Mouse (Mus musculus) midbrain, embryonic 15.5 days (tissue): Measurements from ENCODE around the gene Gnaz. TPM values are rescaled to one million over a fixed set of nuclear protein-coding genes. Genes with fewer than 3 reads are reported as not detected.
A peak's percentile ranks its signal among the peaks of the same experiment; 100 is the strongest.
"Not testable (repeated sequence)": the region's sequence is repeated elsewhere in the genome, so short reads cannot be mapped to it uniquely, and the experiment has no call there.

Experiments
- ATAC-seq: fragments of 200-750 bp; cut with Nextera tagmentation; replicated peaks from 2 replicates; pipeline ENCODE4 v1.8.0; 2017; ENCODE audit warnings: moderate TSS enrichment
- H3K27ac ChIP-seq: fragments of 300-500 bp; sonication (generic); 2 replicates; pipeline ENCODE4 v1.5.1; 2015; ENCODE audit warnings: mild to moderate bottlenecking, inconsistent platforms
- H3K27me3 ChIP-seq: fragments of 300-500 bp; sonication (generic); replicated peaks from 2 replicates; pipeline ENCODE4 v1.6.1; 2015; ENCODE audit warnings: inconsistent platforms
- H3K36me3 ChIP-seq: fragments of 300-500 bp; sonication (generic); replicated peaks from 2 replicates; pipeline ENCODE4 v1.6.1; 2015; ENCODE audit warnings: inconsistent platforms
- H3K4me1 ChIP-seq: fragments of 300-500 bp; sonication (generic); 2 replicates; pipeline ENCODE4 v1.6.1; 2015; ENCODE audit warnings: inconsistent platforms
- H3K4me2 ChIP-seq: fragments of 300-500 bp; sonication (generic); 2 replicates; pipeline ENCODE4 v1.6.1; 2015; ENCODE audit warnings: inconsistent platforms, mild to moderate bottlenecking, moderate library complexity
- H3K4me3 ChIP-seq: fragments of 300-500 bp; sonication (generic); 2 replicates; pipeline ENCODE4 v1.5.1; 2015; ENCODE audit warnings: mild to moderate bottlenecking, inconsistent platforms
- H3K9ac ChIP-seq: fragments of 300-500 bp; sonication (generic); 2 replicates; pipeline ENCODE4 v1.6.1; 2015; ENCODE audit warnings: mild to moderate bottlenecking, inconsistent platforms
- H3K9me3 ChIP-seq: fragments of 300-500 bp; sonication (generic); 2 replicates; pipeline ENCODE4 v1.6.1; 2016; ENCODE audit warnings: inconsistent platforms
- WGBS: fragments of 180-500 bp; shearing (Covaris S2); methylation state at CpG from one replicate; pipeline ENCODE4 v1.1.7; 2015; ENCODE audit warnings: mixed read lengths; 5-methylcytosine and 5-hydroxymethylcytosine counted together
- polyA plus RNA-seq: library from polyadenylated mRNA; unstranded; fragments of >200 nt; fragmentation: Nextera tagmentation; extraction: Ambion mirVana; gene quantifications from 2 replicates; pipeline ENCODE4 v1.2.1, GENCODE M21; 2015

Gene Gnaz
- polyA plus RNA-seq, 1 experiment from 2014 or later = 86.2 TPM

- ATAC-seq = peak; percentile 94
- H3K27ac ChIP-seq = peak within 1 kb of the TSS; percentile 86
- peak within 1 kb of the TSS; percentile 44 for H3K4me3 ChIP-seq
- no peaks in the 10 kb centered on the region for H3K36me3 ChIP-seq
- peaks cover 45% of the 10 kb centered on the region for H3K4me1 ChIP-seq
- WGBS = under 1% methylated on average over 36 of the region's 36 CpGs
- no peaks in the 10 kb centered on the region for H3K9me3 ChIP-seq
- H3K9ac ChIP-seq = peak within 1 kb of the TSS; percentile 37
- peak within 1 kb of the TSS; percentile 65 for H3K4me2 ChIP-seq
- H3K27me3 ChIP-seq = no peaks in the 10 kb centered on the region
Observed at GRCm38 (mm10) chr10:75036883-75037379, 70.0 kb downstream of the Gnaz start, which contains the start of gene Rab36. Gene Rab36 (plus strand): TSS chr10:75037058.

DNA sequence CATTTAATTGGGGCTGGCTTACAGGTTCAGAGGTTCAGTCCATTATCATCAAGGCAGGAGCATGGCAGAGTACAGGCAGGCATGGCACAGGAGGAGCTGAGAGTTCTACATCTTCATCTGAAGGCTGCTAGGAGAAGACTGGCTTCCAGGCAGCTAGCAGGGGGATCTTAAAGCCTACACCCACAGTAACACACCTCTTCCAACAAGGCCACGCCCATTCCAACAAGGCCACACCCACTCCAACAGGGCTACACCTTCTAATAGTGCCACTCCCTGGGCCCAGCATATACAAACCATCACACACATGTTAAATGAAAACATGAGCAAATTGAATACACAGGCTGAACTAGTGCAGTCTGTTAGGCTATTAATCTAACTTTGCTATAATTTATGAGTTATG lies 75.1 kb downstream of the Gnaz start:
- H3K36me3 ChIP-seq, ATAC-seq, H3K4me2 ChIP-seq, H3K4me3 ChIP-seq, H3K9me3 ChIP-seq, H3K27me3 ChIP-seq, H3K9ac ChIP-seq, H3K27ac ChIP-seq: not testable (repeated sequence)
- 24% methylated on average over 1 of the region's 1 CpGs for WGBS
- peaks cover 18% of the 10 kb centered on the region for H3K4me1 ChIP-seq

DNA sequence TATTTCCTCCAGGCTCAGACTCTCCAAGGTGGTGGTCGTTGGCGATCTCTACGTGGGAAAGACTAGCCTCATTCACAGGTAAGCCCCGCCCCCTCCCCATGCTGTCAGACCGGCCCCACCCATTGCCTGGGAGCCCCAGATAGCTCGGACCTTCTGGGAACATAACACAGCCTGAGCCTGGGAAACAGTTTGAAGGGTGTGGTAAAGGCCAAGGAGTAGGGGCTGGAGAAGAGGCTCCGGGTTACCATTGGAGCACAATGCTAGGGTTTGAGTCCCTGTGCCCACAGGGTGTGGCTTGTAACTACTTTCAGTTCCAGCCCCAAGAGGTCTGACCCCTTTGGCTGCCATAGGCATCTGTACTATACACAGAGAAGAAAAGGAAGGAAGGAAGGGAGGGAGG lies 77.5 kb downstream of the Gnaz start:
- H3K4me3 ChIP-seq = no peak overlapping the region
- no peak overlapping the region for H3K27ac ChIP-seq
- no peaks in the 10 kb centered on the region for H3K27me3 ChIP-seq
- ATAC-seq = no peak
- no peaks in the 10 kb centered on the region for H3K9me3 ChIP-seq
- no peak overlapping the region for H3K4me2 ChIP-seq
- no peak overlapping the region for H3K9ac ChIP-seq
- H3K36me3 ChIP-seq = 0 out of 2 replicates have a peak, but pooled peaks cover 4% of the 10 kb centered on the region
- peaks cover 4% of the 10 kb centered on the region; the same call in 1 of the 2 replicates for H3K4me1 ChIP-seq
- WGBS = 46% methylated on average over 7 of the region's 7 CpGs

DNA sequence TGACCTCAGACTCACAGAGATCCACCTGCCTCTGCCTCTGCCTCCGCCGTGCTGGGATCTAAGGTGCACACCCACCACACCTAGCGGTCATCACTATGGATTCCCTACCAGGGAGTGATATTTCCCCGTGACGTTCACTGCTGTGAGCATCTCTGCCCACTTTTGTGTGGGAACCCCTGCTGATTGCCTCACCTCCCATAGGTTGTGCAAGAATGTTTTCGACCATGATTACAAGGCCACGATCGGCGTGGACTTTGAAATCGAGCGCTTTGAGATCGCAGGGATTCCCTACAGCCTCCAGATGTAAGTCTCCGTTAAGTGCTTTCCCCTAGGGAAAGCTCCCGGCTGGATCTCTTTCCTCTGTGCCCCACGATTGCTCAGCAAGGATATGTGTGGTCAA lies 78.9 kb downstream of the Gnaz start:
- H3K4me2 ChIP-seq = no peak overlapping the region
- no peak overlapping the region for H3K27ac ChIP-seq
- no peaks in the 10 kb centered on the region for H3K27me3 ChIP-seq
- peaks cover 4% of the 10 kb centered on the region; the same call in 1 of the 2 replicates for H3K4me1 ChIP-seq
- 90% methylated on average over 15 of the region's 15 CpGs for WGBS
- ATAC-seq = no peak
- no peak overlapping the region for H3K4me3 ChIP-seq
- no peak overlapping the region for H3K9ac ChIP-seq
- H3K9me3 ChIP-seq = no peaks in the 10 kb centered on the region
- H3K36me3 ChIP-seq = 0 out of 2 replicates have a peak, but pooled peaks cover 4% of the 10 kb centered on the region

DNA sequence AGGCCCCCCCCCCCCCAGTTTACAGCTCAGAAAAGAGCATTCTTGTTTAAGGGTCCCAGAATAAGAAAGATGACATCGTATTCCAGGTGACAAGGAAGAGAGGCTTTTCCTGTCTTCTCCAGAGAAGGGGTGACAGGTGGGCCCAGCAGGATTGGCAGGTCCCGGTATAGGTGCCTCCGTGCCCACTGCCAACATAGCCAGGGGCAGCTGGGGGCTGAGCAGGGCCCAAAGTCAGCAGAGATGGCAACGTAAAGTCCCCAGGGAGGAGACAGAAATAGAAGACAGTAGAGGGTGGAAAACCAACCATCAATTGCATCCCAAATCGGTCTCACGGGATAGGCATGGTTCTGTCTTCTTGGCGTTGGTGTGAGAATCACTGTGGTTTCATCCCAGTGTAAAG lies 81.7 kb downstream of the Gnaz start:
- Histone ChIP-seq H3K27ac (no peak overlapping the region), H3K9ac (no peak overlapping the region), H3K4me1 (no peaks in the 10 kb centered on the region), H3K27me3 (no peaks in the 10 kb centered on the region), H3K9me3 (no peaks in the 10 kb centered on the region), H3K4me2 (no peak overlapping the region), H3K4me3 (no peak overlapping the region), H3K36me3 (0 out of 2 replicates have a peak, but pooled peaks cover 4% of the 10 kb centered on the region)
- 91% methylated on average over 7 of the region's 7 CpGs for WGBS
- no peak for ATAC-seq

GRCm38 (mm10) chr10:75051364-75052074 lies 84.5 kb downstream of the Gnaz start:
- Histone ChIP-seq H3K4me1 (peaks cover 14% of the 10 kb centered on the region), H3K9ac (no peak overlapping the region), H3K9me3 (no peaks in the 10 kb centered on the region), H3K4me3 (no peak overlapping the region), H3K27me3 (no peaks in the 10 kb centered on the region), H3K4me2 (no peak overlapping the region), H3K36me3 (no peaks in the 10 kb centered on the region), H3K27ac (no peak overlapping the region)
- WGBS = 95% methylated on average over 21 of the region's 21 CpGs
- no peak for ATAC-seq

- Histone ChIP-seq H3K9ac (no peak overlapping the region), H3K27ac (no peak overlapping the region), H3K4me3 (no peak overlapping the region), H3K27me3 (no peaks in the 10 kb centered on the region), H3K4me1 (peaks cover 15% of the 10 kb centered on the region), H3K36me3 (no peaks in the 10 kb centered on the region), H3K4me2 (no peak overlapping the region), H3K9me3 (no peaks in the 10 kb centered on the region)
- WGBS = 80% methylated on average over 8 of the region's 8 CpGs
- no peak for ATAC-seq
Observed at GRCm38 (mm10) chr10:75052902-75053301, 85.9 kb downstream of the Gnaz start.

GRCm38 (mm10) chr10:75053655-75054054 lies 86.7 kb downstream of the Gnaz start:
- no peak overlapping the region for H3K27ac ChIP-seq
- 88% methylated on average over 4 of the region's 4 CpGs for WGBS
- no peaks in the 10 kb centered on the region for H3K9me3 ChIP-seq
- H3K36me3 ChIP-seq = no peaks in the 10 kb centered on the region
- H3K27me3 ChIP-seq = no peaks in the 10 kb centered on the region
- H3K4me1 ChIP-seq = peaks cover 16% of the 10 kb centered on the region
- no peak overlapping the region for H3K9ac ChIP-seq
- H3K4me2 ChIP-seq = no peak overlapping the region
- H3K4me3 ChIP-seq = no peak overlapping the region
- no peak for ATAC-seq

DNA sequence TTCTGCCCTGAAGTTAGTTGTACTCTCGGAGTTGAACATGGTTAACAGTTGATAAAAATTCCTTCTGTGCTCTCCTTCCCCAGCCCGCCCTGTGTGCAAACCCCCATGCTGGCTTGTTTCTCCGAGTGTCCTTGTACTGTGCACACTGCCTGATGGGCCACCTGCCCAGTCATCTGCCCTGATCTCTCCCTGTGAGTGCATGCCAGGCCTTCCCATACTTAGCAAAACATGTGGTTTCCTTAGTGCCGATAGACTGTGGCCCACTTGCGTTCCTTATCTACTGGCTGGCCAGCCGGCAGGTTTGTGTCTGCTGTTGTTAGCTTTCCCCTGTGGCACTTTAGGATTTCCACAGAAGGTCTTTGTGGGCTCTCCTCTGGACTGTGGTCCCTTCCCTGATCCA lies 87.1 kb downstream of the Gnaz start:
- H3K9ac ChIP-seq = no peak overlapping the region
- no peaks in the 10 kb centered on the region for H3K36me3 ChIP-seq
- H3K4me3 ChIP-seq = no peak overlapping the region
- no peaks in the 10 kb centered on the region for H3K9me3 ChIP-seq
- WGBS = 82% methylated on average over 6 of the region's 6 CpGs
- no peak overlapping the region for H3K4me2 ChIP-seq
- ATAC-seq = no peak
- H3K27me3 ChIP-seq = no peaks in the 10 kb centered on the region
- H3K4me1 ChIP-seq = peaks cover 20% of the 10 kb centered on the region
- H3K27ac ChIP-seq = no peak overlapping the region

DNA sequence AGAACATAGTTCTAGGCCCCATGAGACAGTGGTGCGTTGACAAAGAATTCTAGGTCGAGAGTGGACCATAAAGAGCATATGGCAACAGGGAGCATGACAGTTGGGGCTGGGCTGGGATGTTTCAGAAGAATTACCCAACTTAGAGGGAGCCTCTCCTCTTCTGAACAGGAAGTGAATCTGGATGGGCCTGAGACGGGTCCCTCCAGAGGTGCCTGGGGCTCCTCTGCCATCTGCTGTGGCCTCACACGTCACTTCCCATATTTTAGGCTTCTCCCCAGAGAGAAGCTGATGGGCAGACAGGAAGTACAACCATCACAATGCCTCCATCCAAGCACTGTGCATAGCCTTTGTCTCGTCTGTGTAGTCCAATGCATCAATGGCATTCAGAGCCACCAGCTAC lies 88.7 kb downstream of the Gnaz start:
- Histone ChIP-seq H3K9ac (no peak overlapping the region), H3K4me2 (no peak overlapping the region), H3K27me3 (no peaks in the 10 kb centered on the region), H3K4me3 (no peak overlapping the region), H3K36me3 (no peaks in the 10 kb centered on the region), H3K4me1 (peaks cover 29% of the 10 kb centered on the region), H3K27ac (no peak overlapping the region), H3K9me3 (no peaks in the 10 kb centered on the region)
- no peak for ATAC-seq
- WGBS = 53% methylated on average over 5 of the region's 5 CpGs

DNA sequence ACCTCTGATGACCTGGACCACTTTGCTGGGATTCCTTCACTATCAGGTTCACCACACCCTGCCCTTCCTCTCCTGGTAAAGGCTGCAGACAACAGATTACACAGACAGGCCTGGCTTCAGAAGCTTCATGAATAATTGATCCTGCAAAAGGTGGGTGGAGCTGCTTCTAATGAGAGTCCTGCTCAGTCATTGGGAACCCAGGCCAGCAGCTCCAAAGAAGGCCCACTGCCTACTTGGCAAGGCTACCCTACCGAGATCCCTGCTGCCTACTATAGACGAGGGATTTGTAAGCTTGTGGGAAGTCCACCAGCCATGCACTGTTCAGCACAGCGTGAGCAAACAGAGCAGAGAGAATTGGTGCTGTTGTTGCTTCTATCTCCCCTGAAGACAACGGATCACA lies 89.3 kb downstream of the Gnaz start:
- H3K4me2 ChIP-seq = no peak overlapping the region
- no peaks in the 10 kb centered on the region for H3K27me3 ChIP-seq
- H3K4me3 ChIP-seq = no peak overlapping the region
- no peak overlapping the region for H3K9ac ChIP-seq
- WGBS = 3% methylated on average over 4 of the region's 4 CpGs
- 0 out of 2 replicates have a peak, but pooled peaks have one; percentile 4 for ATAC-seq
- H3K27ac ChIP-seq = 0 out of 2 replicates have a peak overlapping the region, but pooled peaks have one; percentile 19
- H3K36me3 ChIP-seq = no peaks in the 10 kb centered on the region
- no peaks in the 10 kb centered on the region for H3K9me3 ChIP-seq
- H3K4me1 ChIP-seq = peaks cover 29% of the 10 kb centered on the region

GRCm38 (mm10) chr10:75058336-75058735 lies 91.4 kb downstream of the Gnaz start:
- WGBS = 68% methylated on average over 8 of the region's 8 CpGs
- Histone ChIP-seq H3K4me1 (peaks cover 50% of the 10 kb centered on the region), H3K4me2 (no peak overlapping the region)

More at GRCm38 (mm10) chr10:75058336-75058735, 91.4 kb downstream of the Gnaz start:
- H3K9ac ChIP-seq = no peak overlapping the region
- H3K9me3 ChIP-seq = no peaks in the 10 kb centered on the region
- no peak overlapping the region for H3K4me3 ChIP-seq
- no peak for ATAC-seq
- no peaks in the 10 kb centered on the region for H3K27me3 ChIP-seq
- no peak overlapping the region for H3K27ac ChIP-seq
- no peaks in the 10 kb centered on the region for H3K36me3 ChIP-seq
